Mouse (Mus musculus): Measurements from ENCODE around the gene Tcam1. TPM values are rescaled to one million over a fixed set of nuclear protein-coding genes. Genes with fewer than 3 reads are reported as not detected.
A peak's percentile ranks its signal among the peaks of the same experiment; 100 is the strongest.

The Tcam1 gene
- polyA plus RNA-seq, 1 experiment from 2014 or later = 0.05 TPM

DNA sequence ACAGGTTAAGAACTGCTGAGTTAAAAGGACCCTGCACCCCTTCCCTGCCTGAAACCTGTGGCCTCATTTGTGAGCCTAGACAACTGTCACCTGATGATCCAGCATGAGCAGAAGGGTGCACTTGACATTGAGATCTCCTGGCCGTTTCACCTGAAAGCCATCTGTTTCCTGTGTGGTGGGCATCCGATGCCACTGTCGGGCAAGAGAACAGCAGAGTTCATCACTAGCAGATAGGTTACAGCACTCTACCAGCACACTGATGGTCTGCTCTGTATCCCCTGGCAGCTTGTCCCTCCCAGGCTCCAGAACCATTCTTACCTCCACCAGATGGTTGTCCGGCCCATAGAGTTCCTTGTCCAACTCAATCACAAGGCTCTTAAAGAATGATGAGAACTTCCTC, 10.9 kb upstream of the Tcam1 start:
- Histone ChIP-seq H3K4me3 (no peak overlapping the region), H3K4me1 (replicated peaks) (peaks cover 28% of the 10 kb centered on the region), H3K9me3 (replicated peaks) (no peaks in the 10 kb centered on the region), H3K4me2 (no peak overlapping the region), H3K27me3 (replicated peaks) (no peaks in the 10 kb centered on the region), H3K27ac (ENCODE audit: poor library complexity, severe bottlenecking) (no peak overlapping the region), H3K36me3 (peaks cover 70% of the 10 kb centered on the region), H3K9ac (no peak overlapping the region)
- 87% methylated on average over 4 of the region's 4 CpGs for WGBS
- ATAC-seq (ENCODE audit: insufficient number of reproducible peaks, low FRiP score) = no peak

DNA sequence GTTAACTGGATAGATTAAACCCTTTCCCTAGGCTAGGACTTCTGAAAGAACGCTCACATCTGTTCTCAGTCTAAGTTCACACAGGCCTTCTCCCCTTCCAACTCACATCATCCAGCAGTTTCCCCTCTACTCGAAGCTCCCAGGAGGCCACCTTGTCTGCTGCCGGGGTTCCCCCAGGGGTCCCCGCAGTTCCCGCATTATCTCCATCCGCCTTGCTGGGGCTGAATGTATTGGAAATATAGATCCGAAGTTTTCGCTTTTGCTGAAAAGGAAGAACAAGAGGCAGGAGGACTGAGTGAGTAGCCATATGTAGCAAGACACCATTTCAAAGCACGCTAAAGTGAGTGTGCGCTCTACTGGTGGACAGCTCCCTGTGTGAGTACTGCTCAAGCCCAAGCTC, 10.0 kb upstream of the Tcam1 start:
- Histone ChIP-seq H3K4me3 (no peak overlapping the region), H3K9me3 (replicated peaks) (no peaks in the 10 kb centered on the region), H3K4me1 (replicated peaks) (peaks cover 37% of the 10 kb centered on the region), H3K27me3 (replicated peaks) (no peaks in the 10 kb centered on the region), H3K4me2 (no peak overlapping the region), H3K9ac (no peak overlapping the region), H3K27ac (ENCODE audit: poor library complexity, severe bottlenecking) (no peak overlapping the region), H3K36me3 (peaks cover 62% of the 10 kb centered on the region)
- 86% methylated on average over 10 of the region's 10 CpGs for WGBS
- ATAC-seq (ENCODE audit: insufficient number of reproducible peaks, low FRiP score) = no peak

DNA sequence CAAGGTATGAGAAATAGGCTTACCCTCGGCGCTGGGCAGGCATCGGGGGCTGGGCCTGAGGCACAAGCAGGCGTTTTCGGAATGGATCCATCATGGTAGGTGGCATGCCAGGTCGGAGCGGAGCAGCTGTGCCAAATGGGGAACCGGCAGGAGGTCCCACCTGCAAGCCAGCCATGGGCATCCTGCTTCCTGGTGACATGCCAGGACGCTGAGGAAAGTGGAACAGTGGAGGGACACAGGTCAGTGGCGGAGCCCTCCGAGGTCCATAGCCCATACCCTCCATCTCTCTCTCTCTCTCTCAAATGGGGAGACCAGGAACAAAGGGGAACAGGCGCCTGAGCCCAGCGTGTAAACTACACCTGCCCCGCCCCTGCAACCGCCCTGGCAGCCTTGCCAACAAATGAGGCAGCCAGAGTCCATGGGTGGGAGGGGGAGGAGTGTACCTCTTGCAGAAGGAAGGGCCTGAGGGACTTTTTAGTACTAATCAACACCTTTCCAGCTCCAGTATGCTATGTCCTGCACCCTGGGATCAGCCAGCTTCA, 9.1 kb upstream of the Tcam1 start:
- ATAC-seq (ENCODE audit: insufficient number of reproducible peaks, low FRiP score) = no peak
- H3K4me2 ChIP-seq = no peak overlapping the region
- peaks cover 52% of the 10 kb centered on the region for H3K36me3 ChIP-seq
- no peak overlapping the region for H3K4me3 ChIP-seq
- H3K4me1 ChIP-seq (replicated peaks) = peaks cover 40% of the 10 kb centered on the region
- no peaks in the 10 kb centered on the region for H3K27me3 ChIP-seq (replicated peaks)
- 63% methylated on average over 15 of the region's 15 CpGs for WGBS
- no peak overlapping the region for H3K9ac ChIP-seq
- H3K9me3 ChIP-seq (replicated peaks) = no peaks in the 10 kb centered on the region
- H3K27ac ChIP-seq (ENCODE audit: poor library complexity, severe bottlenecking) = no peak overlapping the region

DNA sequence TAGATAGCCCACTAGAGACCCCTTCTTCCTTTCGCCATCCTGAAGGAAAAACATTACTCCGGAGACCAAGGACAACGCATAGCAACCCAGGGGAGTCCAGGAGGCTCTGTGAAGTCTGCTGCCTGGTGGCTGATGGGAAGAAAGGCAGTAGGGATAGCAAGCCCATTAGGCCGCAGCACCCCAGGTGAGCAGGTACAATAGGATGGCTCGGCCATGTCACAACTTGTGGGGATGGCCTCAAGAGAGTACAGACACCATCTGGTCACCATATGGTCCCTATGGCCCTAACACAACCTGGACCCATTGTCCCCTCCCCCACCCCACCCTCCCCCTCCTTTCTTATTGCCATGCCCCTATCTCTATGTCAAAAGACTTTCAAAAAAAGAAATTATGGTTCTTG, 8.6 kb upstream of the Tcam1 start:
- no peaks in the 10 kb centered on the region for H3K27me3 ChIP-seq (replicated peaks)
- WGBS = 64% methylated on average over 5 of the region's 5 CpGs
- no peak overlapping the region for H3K4me3 ChIP-seq
- no peak overlapping the region for H3K9ac ChIP-seq
- ATAC-seq (ENCODE audit: insufficient number of reproducible peaks, low FRiP score) = no peak
- no peak overlapping the region for H3K27ac ChIP-seq (ENCODE audit: poor library complexity, severe bottlenecking)
- H3K9me3 ChIP-seq (replicated peaks) = no peaks in the 10 kb centered on the region
- peaks cover 47% of the 10 kb centered on the region for H3K36me3 ChIP-seq
- peaks cover 40% of the 10 kb centered on the region for H3K4me1 ChIP-seq (replicated peaks)
- no peak overlapping the region for H3K4me2 ChIP-seq

DNA sequence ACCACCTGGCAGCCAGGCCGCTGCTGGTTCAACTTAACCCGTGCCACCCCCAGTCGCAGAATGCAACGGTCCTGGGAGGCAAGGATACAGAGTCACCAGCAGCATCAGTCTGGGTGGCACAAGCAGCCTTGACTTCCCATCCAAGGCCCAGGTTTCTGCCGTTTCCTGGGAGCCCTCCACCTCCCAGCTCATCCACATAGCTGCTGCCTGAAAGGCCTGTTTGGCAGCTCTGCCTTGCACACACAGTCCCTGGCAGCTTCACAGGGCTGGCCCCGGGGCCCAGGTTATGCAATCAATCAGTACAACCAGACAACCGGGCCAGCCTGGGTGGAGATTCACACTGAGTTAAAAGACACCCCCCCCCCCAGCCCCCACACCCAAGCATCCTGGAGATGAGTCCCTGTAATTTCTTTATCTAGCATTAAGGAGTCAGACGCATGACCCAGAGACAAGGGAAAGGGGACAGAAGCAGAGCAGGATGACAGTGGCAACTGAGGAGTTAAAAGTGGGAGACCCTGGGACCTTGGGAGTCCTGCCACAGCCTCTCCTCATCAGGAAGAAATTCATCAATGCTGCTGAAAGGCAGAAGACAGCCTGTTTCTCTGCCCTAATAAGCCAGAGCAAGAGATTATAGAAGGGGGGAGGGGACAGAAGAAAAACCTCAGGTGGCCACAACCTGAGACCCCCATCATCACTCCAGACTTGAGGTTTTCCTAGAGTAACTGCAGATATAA, 8.0 kb upstream of the Tcam1 start:
- no peak for ATAC-seq (ENCODE audit: insufficient number of reproducible peaks, low FRiP score)

DNA sequence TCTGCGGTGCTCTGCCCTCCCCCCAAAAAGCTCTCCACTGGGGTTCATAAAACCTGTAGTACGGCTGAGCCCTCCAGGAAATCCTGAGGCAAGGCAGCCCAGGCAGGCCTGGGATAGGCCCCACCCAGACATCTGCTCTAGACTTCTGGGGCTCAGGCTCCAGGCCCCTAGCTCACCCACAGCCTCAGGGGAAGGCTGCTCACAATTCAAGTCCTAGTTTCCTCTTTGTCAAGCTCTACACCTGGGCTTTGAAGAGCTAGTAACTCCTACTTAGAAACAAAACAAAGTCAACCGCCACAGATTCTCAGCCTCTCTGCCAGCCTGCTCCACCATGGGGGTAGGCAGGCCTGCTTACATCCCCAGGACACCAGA, 7.4 kb upstream of the Tcam1 start:
- H3K27me3 ChIP-seq (replicated peaks) = no peaks in the 10 kb centered on the region
- peak overlapping the region; percentile 5; the same call in 1 of the 2 replicates for H3K4me2 ChIP-seq
- H3K4me3 ChIP-seq = no peak overlapping the region
- peaks cover 44% of the 10 kb centered on the region for H3K4me1 ChIP-seq (replicated peaks)
- H3K9ac ChIP-seq = 0 out of 2 replicates have a peak overlapping the region, but pooled peaks have one; percentile 19
- no peak overlapping the region for H3K27ac ChIP-seq (ENCODE audit: poor library complexity, severe bottlenecking)
- H3K9me3 ChIP-seq (replicated peaks) = no peaks in the 10 kb centered on the region
- 57% methylated on average over 3 of the region's 3 CpGs for WGBS
- peaks cover 36% of the 10 kb centered on the region for H3K36me3 ChIP-seq
- no peak for ATAC-seq (ENCODE audit: insufficient number of reproducible peaks, low FRiP score)

More for the DNA sequence above, 8.0 kb upstream of the Tcam1 start:
- H3K4me2 ChIP-seq = peak overlapping the region; percentile 5; the same call in 1 of the 2 replicates
- no peaks in the 10 kb centered on the region for H3K27me3 ChIP-seq (replicated peaks)
- no peaks in the 10 kb centered on the region for H3K9me3 ChIP-seq (replicated peaks)
- peaks cover 41% of the 10 kb centered on the region for H3K36me3 ChIP-seq
- H3K4me3 ChIP-seq = no peak overlapping the region
- 60% methylated on average over 8 of the region's 8 CpGs for WGBS
- no peak overlapping the region for H3K27ac ChIP-seq (ENCODE audit: poor library complexity, severe bottlenecking)
- H3K9ac ChIP-seq = no peak overlapping the region
- H3K4me1 ChIP-seq (replicated peaks) = peaks cover 44% of the 10 kb centered on the region

DNA sequence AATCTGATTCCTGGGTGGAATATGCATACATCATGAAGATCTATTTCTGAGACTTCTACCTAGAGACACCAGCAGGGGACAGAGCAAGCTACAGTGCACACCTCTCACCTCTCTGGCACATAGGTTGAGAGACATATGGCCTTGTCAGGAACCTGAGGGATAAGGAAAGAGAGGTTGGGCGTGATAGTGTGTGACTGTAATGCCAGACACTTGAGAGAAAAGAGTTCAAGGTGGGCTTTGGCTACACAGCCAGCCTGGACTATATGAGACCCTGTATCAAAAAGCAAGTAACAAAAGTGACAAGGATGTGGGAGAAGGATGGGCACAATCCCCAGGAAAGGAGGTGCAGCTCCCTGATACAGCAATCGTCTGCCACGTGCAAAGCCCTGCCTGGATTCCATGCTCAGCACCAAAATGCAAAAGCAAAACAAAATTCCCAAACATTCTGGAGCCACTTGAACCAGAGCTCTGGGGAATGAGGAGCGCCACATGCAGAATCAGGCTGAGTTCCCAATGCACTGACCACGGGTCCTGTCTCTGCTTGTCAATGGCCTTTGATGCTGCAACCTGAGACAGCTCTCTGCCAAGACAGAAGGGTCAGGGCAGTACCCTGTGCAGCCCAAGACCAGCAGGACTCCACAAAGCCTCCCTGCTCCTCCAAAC, 5.2 kb upstream of the Tcam1 start:
- Histone ChIP-seq H3K4me1 (replicated peaks) (peaks cover 47% of the 10 kb centered on the region), H3K9ac (peak overlapping the region; percentile 98), H3K4me2 (peak overlapping the region; percentile 87), H3K27me3 (replicated peaks) (no peaks in the 10 kb centered on the region), H3K9me3 (replicated peaks) (no peaks in the 10 kb centered on the region), H3K4me3 (peak overlapping the region; percentile 95), H3K36me3 (peaks cover 14% of the 10 kb centered on the region), H3K27ac (ENCODE audit: poor library complexity, severe bottlenecking) (peak overlapping the region; percentile 91)
- ATAC-seq (ENCODE audit: insufficient number of reproducible peaks, low FRiP score) = no peak
- 39% methylated on average over 5 of the region's 5 CpGs for WGBS

DNA sequence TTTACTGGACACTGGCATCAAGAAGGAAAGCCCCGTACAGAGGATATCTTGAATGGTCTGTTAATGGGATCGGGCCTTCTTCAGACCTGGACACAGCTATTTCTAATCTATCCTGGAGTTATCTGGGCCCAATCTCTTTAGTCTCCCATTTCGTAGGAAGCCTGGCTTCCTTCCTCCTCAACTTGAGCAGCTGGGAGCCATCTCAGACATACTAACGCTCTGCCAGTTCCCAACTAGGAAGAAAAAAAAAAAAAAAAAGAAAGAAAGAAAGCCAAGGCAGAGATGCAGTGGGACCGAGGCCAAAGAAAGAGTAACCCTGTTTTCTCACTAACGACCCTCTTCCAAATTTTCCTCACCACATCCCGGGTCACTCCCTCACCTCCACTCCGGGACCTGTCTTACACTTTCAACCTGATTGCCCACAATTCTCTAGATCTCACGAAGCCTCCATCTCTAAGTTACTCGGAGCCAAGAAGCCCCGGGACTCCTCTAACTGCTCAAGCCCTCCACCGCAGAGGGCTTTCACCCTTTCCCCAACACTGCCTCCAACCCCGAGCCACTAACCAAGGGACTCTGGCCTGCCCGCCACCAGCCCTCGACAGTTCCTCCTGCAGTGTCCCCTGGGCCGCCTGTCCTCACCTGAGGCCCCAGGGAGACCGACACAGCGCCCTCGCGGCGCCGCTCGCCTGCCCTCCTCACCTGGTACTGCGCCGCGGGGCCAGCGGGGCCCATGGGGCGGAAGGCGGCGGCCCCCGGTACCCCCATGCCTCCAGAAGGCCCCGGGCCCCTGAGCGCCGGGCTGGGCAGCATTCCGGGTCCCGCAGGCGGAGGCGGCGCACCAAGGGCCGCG, 4.5 kb upstream of the Tcam1 start:
- peak; percentile 38 for ATAC-seq (ENCODE audit: insufficient number of reproducible peaks, low FRiP score)
- H3K27ac ChIP-seq (ENCODE audit: poor library complexity, severe bottlenecking) = peak overlapping the region; percentile 91
- H3K4me3 ChIP-seq = peak overlapping the region; percentile 95
- H3K9ac ChIP-seq = peak overlapping the region; percentile 98
- 1% methylated on average over 41 of the region's 41 CpGs for WGBS
- peak overlapping the region; percentile 87 for H3K4me2 ChIP-seq
- no peaks in the 10 kb centered on the region for H3K27me3 ChIP-seq (replicated peaks)
- H3K9me3 ChIP-seq (replicated peaks) = no peaks in the 10 kb centered on the region
- H3K4me1 ChIP-seq (replicated peaks) = peaks cover 47% of the 10 kb centered on the region
- H3K36me3 ChIP-seq = peaks cover 6% of the 10 kb centered on the region

DNA sequence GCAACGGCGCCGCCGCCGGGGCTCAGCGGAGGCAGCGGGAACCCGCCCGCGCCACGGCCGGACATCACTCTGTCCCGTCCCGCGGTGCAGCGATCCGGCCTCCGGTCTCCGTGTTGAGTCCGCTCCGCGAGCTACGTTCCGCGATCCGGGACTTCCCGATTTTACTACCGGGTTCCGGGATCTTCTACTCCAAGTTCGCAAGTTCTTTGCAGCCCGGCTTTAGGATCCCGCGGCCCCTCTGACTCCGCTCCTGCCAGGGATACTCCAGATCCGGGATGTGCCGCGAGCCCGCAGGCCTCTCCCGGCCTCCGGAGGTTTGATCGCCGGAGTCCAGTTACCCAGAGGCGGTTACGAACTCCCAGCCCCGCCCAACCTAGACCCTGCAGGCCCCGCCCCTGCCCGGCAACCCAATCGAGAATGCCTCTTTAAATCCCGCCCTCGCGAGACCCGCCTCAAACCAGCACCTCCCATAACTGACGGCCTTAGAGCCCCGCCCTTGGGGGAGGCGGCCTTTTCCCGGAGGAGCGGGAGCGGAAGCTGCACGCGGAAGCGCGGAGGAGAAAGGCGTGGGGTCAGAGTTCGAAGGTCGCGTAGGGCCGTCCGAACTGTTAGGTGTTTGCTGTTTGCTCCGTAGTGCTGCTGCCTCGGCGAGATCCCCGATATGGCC, 3.7 kb upstream of the Tcam1 start, which contains the start of gene Smarcd2:
TSS of gene Smarcd2 (minus strand) at position 329 of the 667 bp plus-strand sequence.
- peak; percentile 96 for ATAC-seq (ENCODE audit: insufficient number of reproducible peaks, low FRiP score)
- H3K4me3 ChIP-seq = peak within 1 kb of the TSS; percentile 95
- H3K9ac ChIP-seq = peak within 1 kb of the TSS; percentile 98
- H3K9me3 ChIP-seq (replicated peaks) = no peaks in the 10 kb centered on the region
- H3K4me2 ChIP-seq = peak within 1 kb of the TSS; percentile 87
- H3K4me1 ChIP-seq (replicated peaks) = peaks cover 40% of the 10 kb centered on the region
- WGBS = under 1% methylated on average over 72 of the region's 72 CpGs
- H3K27ac ChIP-seq (ENCODE audit: poor library complexity, severe bottlenecking) = peak within 1 kb of the TSS; percentile 91
- no peaks in the 10 kb centered on the region; the same call in 1 of the 2 replicates for H3K36me3 ChIP-seq
- no peaks in the 10 kb centered on the region for H3K27me3 ChIP-seq (replicated peaks)

DNA sequence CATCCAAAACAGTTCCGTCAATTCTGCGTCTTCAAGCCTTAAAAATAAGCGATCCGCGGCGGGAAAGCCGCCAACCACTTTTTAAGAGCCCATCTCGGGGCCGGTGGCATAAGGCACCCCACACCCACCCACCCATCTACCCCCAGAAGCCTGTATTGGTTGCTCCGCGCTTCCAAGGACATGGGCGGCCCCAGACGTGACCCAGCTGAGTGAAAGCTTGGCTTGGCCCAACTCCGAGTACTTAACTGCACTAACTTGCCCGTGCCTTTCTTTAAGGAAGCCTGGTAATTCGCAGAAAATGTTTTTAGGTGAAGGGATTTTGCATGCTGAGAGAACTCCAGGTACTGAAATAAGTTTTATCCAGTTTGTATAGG, 3.2 kb upstream of the Tcam1 start:
- H3K9ac ChIP-seq = peak overlapping the region; percentile 77
- H3K4me2 ChIP-seq = peak overlapping the region; percentile 87
- H3K9me3 ChIP-seq (replicated peaks) = no peaks in the 10 kb centered on the region
- peak overlapping the region; percentile 80 for H3K27ac ChIP-seq (ENCODE audit: poor library complexity, severe bottlenecking)
- H3K4me3 ChIP-seq = peak overlapping the region; percentile 95
- no peaks in the 10 kb centered on the region; the same call in 1 of the 2 replicates for H3K36me3 ChIP-seq
- H3K27me3 ChIP-seq (replicated peaks) = no peaks in the 10 kb centered on the region
- H3K4me1 ChIP-seq (replicated peaks) = peaks cover 35% of the 10 kb centered on the region
- WGBS = 18% methylated on average over 16 of the region's 16 CpGs
- no peak for ATAC-seq (ENCODE audit: insufficient number of reproducible peaks, low FRiP score)
